Mouse (Mus musculus) forebrain, embryonic 16.5 days (tissue): ENCODE measurements around the gene Ly6g5b. TPM values are rescaled to one million over a fixed set of nuclear protein-coding genes. Genes with fewer than 3 reads are reported as not detected.

Experiments used
- ATAC-seq: fragments of 200-750 bp; cut with Nextera tagmentation; 2 replicates; pipeline ENCODE4 v1.8.0; 2017; ENCODE audit warnings: mild to moderate bottlenecking, moderate library complexity
- H3K27ac ChIP-seq: fragments of 300-500 bp; sonication (generic); 2 replicates; pipeline ENCODE4 v1.5.1; 2014; ENCODE audit warnings: low read length, control low read depth
- H3K27me3 ChIP-seq: fragments of 300-500 bp; sonication (generic); replicated peaks from 2 replicates; pipeline ENCODE4 v1.6.1; 2014; ENCODE audit warnings: low read length; ENCODE audit not compliant: control insufficient read depth, insufficient read depth
- H3K36me3 ChIP-seq: fragments of 300-500 bp; sonication (generic); 2 replicates; pipeline ENCODE4 v1.6.1; 2014; ENCODE audit not compliant: control insufficient read depth, insufficient read depth
- H3K4me1 ChIP-seq: fragments of 300-500 bp; sonication (generic); replicated peaks from 2 replicates; pipeline ENCODE4 v1.6.1; 2014; ENCODE audit warnings: low read length; ENCODE audit not compliant: control insufficient read depth, insufficient read depth
- H3K4me2 ChIP-seq: fragments of 300-500 bp; sonication (generic); 2 replicates; pipeline ENCODE4 v1.6.1; 2014; ENCODE audit warnings: mild to moderate bottlenecking, low read length, control low read depth
- H3K4me3 ChIP-seq: fragments of 300-500 bp; sonication (generic); replicated peaks from 2 replicates; pipeline ENCODE4 v1.5.1; 2014; ENCODE audit warnings: mild to moderate bottlenecking, low read length, control low read depth
- H3K9ac ChIP-seq: fragments of 300-500 bp; sonication (generic); replicated peaks from 2 replicates; pipeline ENCODE4 v1.6.1; 2014; ENCODE audit warnings: low read depth, low read length, control low read depth
- H3K9me3 ChIP-seq: fragments of 300-500 bp; sonication (generic); 2 replicates; pipeline ENCODE4 v1.6.1; 2016; ENCODE audit warnings: low read length; ENCODE audit not compliant: control insufficient read depth
- WGBS: fragments of 180-500 bp; shearing (Covaris S2); extraction: QIAGEN DNeasy Blood & Tissue Kit; methylation state at CpG from one replicate; pipeline ENCODE4 v1.1.7; 2014; 5-methylcytosine and 5-hydroxymethylcytosine counted together
- polyA plus RNA-seq: library from polyadenylated mRNA; unstranded; fragments of >200 nt; fragmentation: Nextera tagmentation; extraction: Ambion mirVana; gene quantifications from 2 replicates; pipeline ENCODE4 v1.2.1, GENCODE M21; 2015

Gene Ly6g5b
- polyA plus RNA-seq, 1 experiment from 2014 or later, result 1.3 TPM

DNA sequence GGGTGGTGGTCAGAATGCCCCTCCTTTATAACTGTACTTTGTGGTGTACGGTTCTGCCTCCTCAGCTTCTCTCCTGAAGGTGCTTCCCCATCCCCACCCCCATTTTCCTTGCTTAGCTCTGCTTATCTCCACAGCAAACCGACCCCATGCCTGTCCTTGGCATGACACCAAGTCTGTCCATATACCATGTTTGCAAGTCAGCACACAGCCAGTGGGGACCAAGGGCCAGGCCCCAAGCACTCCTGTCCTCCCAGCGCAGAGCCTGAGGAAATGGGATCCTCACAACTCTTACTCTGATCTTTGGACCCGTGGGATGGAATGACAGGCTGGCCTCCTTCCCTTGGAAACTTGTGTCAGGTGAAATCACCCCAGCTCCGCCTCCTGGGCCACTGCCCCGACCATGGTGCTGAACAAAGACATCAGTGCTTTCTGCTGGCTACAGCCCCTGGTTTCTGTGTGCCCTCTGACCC, 12.0 kb downstream of the Ly6g5b start:
- 80% methylated on average over 6 of the region's 6 CpGs for WGBS
- no peaks in the 10 kb centered on the region for H3K9me3 ChIP-seq
- peaks cover 18% of the 10 kb centered on the region for H3K36me3 ChIP-seq
- H3K9ac ChIP-seq, result no peak overlapping the region
- H3K27ac ChIP-seq, result no peak overlapping the region
- no peaks in the 10 kb centered on the region for H3K27me3 ChIP-seq
- H3K4me3 ChIP-seq, result no peak overlapping the region
- ATAC-seq, result no peak
- H3K4me2 ChIP-seq, result no peak overlapping the region
- H3K4me1 ChIP-seq, result no peaks in the 10 kb centered on the region

DNA sequence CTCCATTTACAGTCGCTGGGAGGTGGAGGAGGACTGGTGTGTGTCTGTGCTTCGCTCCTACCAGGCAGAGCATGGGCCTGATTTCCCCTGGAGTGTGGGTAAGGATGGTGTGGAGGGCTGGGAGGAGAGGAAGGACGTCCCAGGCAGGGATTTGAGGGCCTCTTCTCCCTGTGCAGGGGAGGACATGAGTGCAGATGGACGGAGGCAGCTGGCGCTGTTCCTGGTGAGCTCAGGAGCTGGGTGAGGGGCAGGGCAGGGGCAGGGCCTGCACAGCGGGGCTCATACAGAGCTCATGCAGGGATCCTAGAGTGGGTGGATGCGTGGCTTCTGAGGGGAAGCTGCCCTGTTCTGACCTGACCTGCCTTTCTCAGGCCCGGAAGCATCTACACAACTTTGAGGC, 12.9 kb downstream of the Ly6g5b start:
- H3K4me2 ChIP-seq, result no peak overlapping the region
- H3K27me3 ChIP-seq, result no peaks in the 10 kb centered on the region
- no peak overlapping the region for H3K9ac ChIP-seq
- no peak overlapping the region for H3K4me3 ChIP-seq
- no peaks in the 10 kb centered on the region for H3K4me1 ChIP-seq
- no peak for ATAC-seq
- H3K9me3 ChIP-seq, result no peaks in the 10 kb centered on the region
- 84% methylated on average over 8 of the region's 8 CpGs for WGBS
- peaks cover 20% of the 10 kb centered on the region for H3K36me3 ChIP-seq
- H3K27ac ChIP-seq, result no peak overlapping the region

DNA sequence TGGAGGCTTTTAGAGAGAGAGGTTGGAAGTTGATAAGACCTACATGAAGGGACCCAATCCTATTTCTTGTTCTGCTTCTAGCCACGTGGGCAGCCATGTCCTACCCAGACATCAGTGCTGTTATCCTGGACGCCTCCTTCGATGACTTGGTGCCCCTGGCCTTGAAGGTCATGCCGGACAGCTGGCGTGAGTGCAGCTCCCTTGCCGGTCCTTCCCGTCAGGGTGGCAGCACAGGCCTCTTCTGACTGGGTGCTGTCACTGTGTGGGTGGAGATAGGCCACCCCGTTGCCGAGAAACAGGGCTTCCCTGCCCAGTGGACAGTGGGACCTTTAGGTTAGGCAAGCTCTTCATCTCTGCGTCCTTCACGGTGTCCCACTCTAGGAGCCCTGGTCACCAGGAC, 14.1 kb downstream of the Ly6g5b start:
- Histone ChIP-seq H3K27me3 (no peaks in the 10 kb centered on the region), H3K4me3 (no peak overlapping the region), H3K9me3 (no peaks in the 10 kb centered on the region), H3K36me3 (peaks cover 23% of the 10 kb centered on the region), H3K27ac (no peak overlapping the region), H3K4me2 (no peak overlapping the region), H3K9ac (no peak overlapping the region), H3K4me1 (no peaks in the 10 kb centered on the region)
- WGBS, result 92% methylated on average over 11 of the region's 11 CpGs
- ATAC-seq, result no peak

- no peak overlapping the region for H3K4me2 ChIP-seq
- H3K36me3 ChIP-seq, result peaks cover 24% of the 10 kb centered on the region
- H3K27me3 ChIP-seq, result no peaks in the 10 kb centered on the region
- 85% methylated on average over 10 of the region's 10 CpGs for WGBS
- no peak for ATAC-seq
- H3K9me3 ChIP-seq, result no peaks in the 10 kb centered on the region
- no peak overlapping the region for H3K4me3 ChIP-seq
- H3K4me1 ChIP-seq, result no peaks in the 10 kb centered on the region
- H3K9ac ChIP-seq, result no peak overlapping the region
- H3K27ac ChIP-seq, result no peak overlapping the region
Observed at GRCm38 (mm10) chr17:35100196-35100765, 14.9 kb downstream of the Ly6g5b start.

GRCm38 (mm10) chr17:35097164-35097655, 18.0 kb downstream of the Ly6g5b start:
- Histone ChIP-seq H3K36me3 (peaks cover 17% of the 10 kb centered on the region), H3K4me2 (no peak overlapping the region), H3K27me3 (no peaks in the 10 kb centered on the region), H3K27ac (no peak overlapping the region), H3K4me1 (no peaks in the 10 kb centered on the region), H3K9me3 (no peaks in the 10 kb centered on the region), H3K4me3 (no peak overlapping the region), H3K9ac (no peak overlapping the region)
- 77% methylated on average over 12 of the region's 12 CpGs for WGBS
- ATAC-seq, result no peak

GRCm38 (mm10) chr17:35096597-35096996, 18.6 kb downstream of the Ly6g5b start:
- peaks cover 16% of the 10 kb centered on the region for H3K36me3 ChIP-seq
- no peak overlapping the region for H3K4me3 ChIP-seq
- H3K9ac ChIP-seq, result no peak overlapping the region
- H3K27me3 ChIP-seq, result no peaks in the 10 kb centered on the region
- H3K27ac ChIP-seq, result no peak overlapping the region
- no peak overlapping the region for H3K4me2 ChIP-seq
- no peak for ATAC-seq
- no peaks in the 10 kb centered on the region for H3K4me1 ChIP-seq
- H3K9me3 ChIP-seq, result no peaks in the 10 kb centered on the region
- WGBS, result 81% methylated on average over 12 of the region's 12 CpGs

DNA sequence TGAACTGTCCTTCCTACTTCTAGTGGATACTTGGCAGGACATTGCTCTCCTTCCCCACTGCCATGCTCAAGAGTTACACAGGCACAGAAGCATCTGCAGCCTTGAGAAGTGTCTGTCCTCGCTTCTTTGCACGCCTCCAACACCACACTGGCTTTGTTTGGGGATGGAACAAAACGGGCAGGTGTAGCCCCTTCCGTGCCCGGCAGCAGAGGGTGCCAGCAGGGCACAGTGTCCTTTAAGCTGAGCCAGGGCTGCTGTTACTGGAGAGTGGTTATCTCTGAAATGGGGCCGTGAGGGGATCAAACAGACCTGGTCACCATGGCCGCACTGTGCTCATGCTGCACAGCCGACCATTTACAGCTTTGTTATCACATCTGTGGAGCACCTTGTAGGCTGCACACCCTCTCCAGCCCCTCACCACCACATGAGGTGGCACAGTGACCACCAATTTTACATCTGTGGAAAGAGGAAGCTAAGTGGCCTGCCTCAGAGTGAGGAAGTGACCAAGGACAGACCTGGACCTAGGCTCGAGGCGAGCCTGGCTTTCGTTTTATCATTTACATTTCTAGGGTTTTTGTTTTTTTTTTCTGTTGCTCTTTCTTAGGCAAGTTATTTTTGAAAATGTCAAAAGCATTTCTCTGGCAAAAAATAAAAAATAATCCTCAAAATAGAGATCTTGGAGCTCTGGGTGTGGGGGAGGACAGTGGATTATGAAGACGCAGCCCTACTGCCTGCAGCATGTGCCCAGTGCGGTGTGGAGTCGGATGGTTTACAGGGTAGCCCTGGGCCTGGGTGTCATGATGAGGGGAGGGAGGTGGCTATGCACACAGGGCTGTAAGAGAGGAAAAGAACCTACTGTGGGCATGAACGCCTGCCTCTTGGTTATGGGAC, 20.5 kb downstream of the Ly6g5b start:
- ATAC-seq, result no peak
- Histone ChIP-seq H3K9ac (no peak overlapping the region), H3K27me3 (no peaks in the 10 kb centered on the region), H3K9me3 (no peaks in the 10 kb centered on the region), H3K4me1 (peaks cover 12% of the 10 kb centered on the region), H3K36me3 (peaks cover 13% of the 10 kb centered on the region), H3K27ac (no peak overlapping the region), H3K4me3 (no peak overlapping the region), H3K4me2 (no peak overlapping the region)
- 91% methylated on average over 15 of the region's 15 CpGs for WGBS

DNA sequence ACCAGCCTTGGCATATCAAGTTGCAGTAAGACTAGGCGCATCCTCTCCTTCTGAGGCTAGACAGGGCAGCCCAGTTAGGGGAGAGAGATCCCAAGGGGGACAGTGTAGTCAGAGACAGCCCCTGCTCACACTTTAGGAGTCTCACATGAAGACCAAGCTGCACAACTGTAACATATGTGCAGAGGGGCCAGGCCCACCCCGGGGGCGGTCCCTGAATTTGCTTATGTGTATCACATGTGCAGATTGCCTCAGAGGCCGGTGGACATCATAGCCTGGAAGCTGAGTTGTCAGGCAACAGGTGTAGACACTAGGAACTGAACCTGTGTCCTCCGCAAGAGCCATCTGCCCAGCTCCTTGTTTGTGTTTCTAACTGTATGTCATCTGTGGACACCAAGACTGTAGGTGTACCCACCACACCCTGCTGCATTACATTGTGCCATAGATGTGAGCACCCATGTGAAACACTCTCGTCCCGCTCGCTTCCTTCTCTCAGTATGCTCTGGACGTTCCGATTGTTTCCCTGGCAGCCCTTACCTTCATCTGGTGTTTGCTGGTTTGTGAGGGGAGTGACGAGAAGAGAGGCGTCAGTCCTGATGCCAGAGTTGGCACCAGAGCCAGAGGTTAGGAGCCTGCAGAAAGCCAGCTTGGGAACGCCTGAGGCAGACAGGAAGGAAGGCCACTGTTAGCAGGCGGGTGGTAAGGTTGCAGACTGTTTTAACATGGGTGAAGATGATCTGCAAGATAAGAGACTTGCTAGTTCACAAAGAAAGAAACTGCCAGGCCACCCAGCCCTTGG, 22.6 kb downstream of the Ly6g5b start:
- 86% methylated on average over 14 of the region's 14 CpGs for WGBS
- Histone ChIP-seq H3K4me1 (peaks cover 13% of the 10 kb centered on the region), H3K9ac (no peak overlapping the region), H3K9me3 (no peaks in the 10 kb centered on the region), H3K4me2 (no peak overlapping the region), H3K4me3 (no peak overlapping the region), H3K36me3 (peaks cover 13% of the 10 kb centered on the region), H3K27ac (no peak overlapping the region), H3K27me3 (no peaks in the 10 kb centered on the region)
- ATAC-seq, result no peak
